Mouse (Mus musculus) forebrain, embryonic 14.5 days (tissue): ENCODE results near the gene Aox1. TPM values are rescaled to one million over a fixed set of nuclear protein-coding genes. Genes with fewer than 3 reads are reported as not detected.
A peak's percentile ranks its signal among the peaks of the same experiment; 100 is the strongest.

Experiments
- ATAC-seq: fragments of 200-750 bp; cut with Nextera tagmentation; 2 replicates; pipeline ENCODE4 v1.8.0; 2017; ENCODE audit warnings: mild to moderate bottlenecking, moderate library complexity
- DNase-seq: peaks from one replicate; pipeline ENCODE4 v3.0.0-alpha.2; 2015; ENCODE audit warnings: low spot score
- H3K27ac ChIP-seq: fragments of 300-500 bp; sonication (generic); 2 replicates; pipeline ENCODE4 v1.5.1; 2014; ENCODE audit warnings: low read depth, mild to moderate bottlenecking, control low read depth, low read length, moderate library complexity
- H3K27me3 ChIP-seq: fragments of 300-500 bp; sonication (generic); replicated peaks from 2 replicates; pipeline ENCODE4 v1.6.1; 2014; ENCODE audit warnings: low read length, control low read depth, mixed read lengths; ENCODE audit not compliant: control insufficient read depth, insufficient read depth
- H3K36me3 ChIP-seq: fragments of 300-500 bp; sonication (generic); 2 replicates; pipeline ENCODE4 v1.6.1; 2014; ENCODE audit warnings: low read length, control low read depth; ENCODE audit not compliant: control insufficient read depth, insufficient read depth
- H3K4me1 ChIP-seq: fragments of 300-500 bp; sonication (generic); 2 replicates; pipeline ENCODE4 v1.6.1; 2014; ENCODE audit warnings: antibody characterized with exemption, low read length, control low read depth; ENCODE audit not compliant: control insufficient read depth, insufficient read depth
- H3K4me2 ChIP-seq: fragments of 300-500 bp; sonication (generic); 2 replicates; pipeline ENCODE4 v1.6.1; 2014; ENCODE audit warnings: mild to moderate bottlenecking, control low read depth, low read length
- H3K4me3 ChIP-seq: fragments of 300-500 bp; sonication (generic); 2 replicates; pipeline ENCODE4 v1.5.1; 2014; ENCODE audit warnings: low read depth, low read length, control low read depth
- H3K9ac ChIP-seq: fragments of 300-500 bp; sonication (generic); 2 replicates; pipeline ENCODE4 v1.6.1; 2014; ENCODE audit warnings: mild to moderate bottlenecking, low read length, control low read depth, moderate library complexity
- H3K9me3 ChIP-seq: fragments of 300-500 bp; sonication (generic); replicated peaks from 2 replicates; pipeline ENCODE4 v1.6.1; 2016; ENCODE audit warnings: low read length, control low read depth, mixed read lengths; ENCODE audit not compliant: control insufficient read depth
- WGBS: fragments of 180-500 bp; shearing (Covaris S2); extraction: QIAGEN DNeasy Blood & Tissue Kit; methylation state at CpG from one replicate; pipeline ENCODE4 v1.1.7; 2014; 5-methylcytosine and 5-hydroxymethylcytosine counted together
- polyA plus RNA-seq: library from polyadenylated mRNA; unstranded; fragments of >200 nt; fragmentation: Nextera tagmentation; extraction: Ambion mirVana; gene quantifications from 2 replicates; pipeline ENCODE4 v1.2.1, GENCODE M21; 2014

Gene Aox1
- polyA plus RNA-seq, 1 experiment from 2014 or later = 0.08 TPM

DNA sequence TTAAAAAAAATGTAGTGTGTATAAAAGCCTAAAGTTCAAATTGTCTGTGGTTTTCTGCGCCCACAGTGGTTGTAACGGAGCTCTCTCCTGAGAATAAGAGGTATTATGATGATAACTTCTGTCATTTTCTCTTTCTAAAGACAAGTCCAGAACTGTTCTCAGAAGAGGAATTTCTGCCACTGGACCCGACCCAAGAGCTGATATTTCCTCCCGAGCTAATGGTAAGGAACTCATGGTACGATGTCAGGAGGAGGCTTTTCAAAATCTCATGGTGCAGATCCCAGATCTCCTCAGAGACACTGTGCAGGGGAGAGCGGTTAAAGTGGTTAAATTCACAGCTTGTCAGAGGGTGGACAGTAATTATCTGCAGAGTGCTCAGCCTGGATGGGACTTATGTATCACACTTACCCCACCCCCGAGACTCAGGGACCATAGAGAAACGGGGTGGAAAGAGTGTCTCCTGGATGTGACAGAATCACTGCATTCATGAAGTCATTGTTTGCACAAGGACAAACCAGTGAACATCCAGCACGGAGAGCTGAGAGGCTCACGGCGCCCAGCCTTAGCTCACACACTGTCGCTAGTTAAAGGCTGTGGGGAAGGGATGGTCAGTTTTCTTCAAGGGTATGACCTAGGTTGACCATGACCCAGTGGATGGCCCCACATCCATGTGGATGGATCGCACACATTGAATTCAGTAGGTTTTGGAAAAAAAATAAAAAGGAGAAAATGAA, 26.5 kb downstream of the Aox1 start:
- Histone ChIP-seq H3K9ac (no peak overlapping the region), H3K27me3 (no peaks in the 10 kb centered on the region)
- DNase-seq = no peak

GRCm38 (mm10) chr1:58056939-58057338, 27.2 kb downstream of the Aox1 start:
- Histone ChIP-seq H3K36me3 (no peaks in the 10 kb centered on the region), H3K9ac (no peak overlapping the region), H3K27me3 (no peaks in the 10 kb centered on the region), H3K4me2 (no peak overlapping the region), H3K9me3 (no peaks in the 10 kb centered on the region), H3K4me1 (no peaks in the 10 kb centered on the region), H3K4me3 (no peak overlapping the region), H3K27ac (no peak overlapping the region)
- ATAC-seq (no peak), DNase-seq (peak; percentile 24)
- 79% methylated on average over 11 of the region's 11 CpGs for WGBS

More for the DNA sequence above, 26.5 kb downstream of the Aox1 start:
- Histone ChIP-seq H3K27ac (no peak overlapping the region), H3K36me3 (no peaks in the 10 kb centered on the region), H3K4me3 (no peak overlapping the region), H3K4me2 (no peak overlapping the region), H3K4me1 (no peaks in the 10 kb centered on the region), H3K9me3 (no peaks in the 10 kb centered on the region)
- no peak; the same call in 1 of the 2 replicates for ATAC-seq
- 84% methylated on average over 13 of the region's 13 CpGs for WGBS

- Histone ChIP-seq H3K36me3 (no peaks in the 10 kb centered on the region), H3K4me3 (no peak overlapping the region), H3K9me3 (no peaks in the 10 kb centered on the region), H3K27ac (no peak overlapping the region), H3K27me3 (no peaks in the 10 kb centered on the region), H3K4me2 (no peak overlapping the region), H3K9ac (no peak overlapping the region), H3K4me1 (no peaks in the 10 kb centered on the region)
- DNase-seq (no peak), ATAC-seq (no peak)
- 92% methylated on average over 4 of the region's 4 CpGs for WGBS
Measured at GRCm38 (mm10) chr1:58058846-58059245, 29.1 kb downstream of the Aox1 start.

- no peaks in the 10 kb centered on the region for H3K4me1 ChIP-seq
- H3K36me3 ChIP-seq = no peaks in the 10 kb centered on the region
- ATAC-seq (no peak), DNase-seq (no peak)
- WGBS = 90% methylated on average over 7 of the region's 7 CpGs
- no peak overlapping the region for H3K9ac ChIP-seq
- H3K4me3 ChIP-seq = no peak overlapping the region
- H3K27ac ChIP-seq = no peak overlapping the region
- no peaks in the 10 kb centered on the region for H3K27me3 ChIP-seq
- H3K9me3 ChIP-seq = no peaks in the 10 kb centered on the region
- no peak overlapping the region for H3K4me2 ChIP-seq
Measured at GRCm38 (mm10) chr1:58062131-58062530, 32.4 kb downstream of the Aox1 start.

- 86% methylated on average over 5 of the region's 5 CpGs for WGBS
- ATAC-seq (no peak), DNase-seq (no peak)
- Histone ChIP-seq H3K4me1 (no peaks in the 10 kb centered on the region), H3K4me2 (no peak overlapping the region), H3K27ac (no peak overlapping the region), H3K36me3 (no peaks in the 10 kb centered on the region), H3K4me3 (no peak overlapping the region), H3K9me3 (no peaks in the 10 kb centered on the region), H3K27me3 (no peaks in the 10 kb centered on the region), H3K9ac (no peak overlapping the region)
Measured at GRCm38 (mm10) chr1:58065151-58065550, 35.4 kb downstream of the Aox1 start.

DNA sequence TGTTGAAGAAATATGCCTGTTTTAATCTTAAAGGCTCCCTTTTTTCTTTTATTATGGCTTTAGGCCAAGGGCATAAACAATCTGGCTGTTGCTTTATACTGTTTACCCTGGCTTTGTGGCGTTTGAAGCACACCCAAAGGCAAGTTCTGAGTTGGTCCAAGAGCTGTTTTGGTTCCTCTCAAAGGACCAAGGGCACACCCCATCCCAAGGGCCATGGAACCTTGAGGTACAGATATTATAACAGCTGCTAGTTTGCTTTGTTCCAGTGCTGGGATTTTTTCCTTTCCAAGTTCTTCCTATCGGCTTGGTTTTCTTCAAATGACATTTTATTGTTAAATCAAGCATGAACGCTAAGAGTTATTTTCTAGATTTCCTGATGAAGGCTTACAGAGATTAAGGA, 35.9 kb downstream of the Aox1 start:
- no peak for DNase-seq
- no peak for ATAC-seq

DNA sequence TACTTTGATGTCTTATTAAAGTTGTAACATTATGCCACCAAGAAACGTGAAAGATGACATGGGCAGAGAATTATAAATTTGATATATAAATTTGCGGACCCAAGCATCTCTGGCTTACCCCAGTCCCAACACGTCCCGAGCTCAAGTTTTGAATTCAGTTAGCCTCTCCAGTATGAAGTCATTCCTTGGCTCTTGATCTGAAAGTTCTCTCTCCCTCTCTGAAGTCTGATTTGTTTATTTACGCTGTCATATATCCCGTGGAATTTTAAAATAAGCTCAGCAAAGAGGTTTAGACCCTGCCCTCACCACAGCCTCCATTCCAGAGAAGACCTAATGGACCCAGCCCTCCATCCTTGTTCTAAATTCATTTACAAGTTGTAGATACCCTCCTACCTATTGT, 39.5 kb downstream of the Aox1 start:
- no peak for DNase-seq
- Histone ChIP-seq H3K9me3 (no peaks in the 10 kb centered on the region), H3K4me2 (no peak overlapping the region), H3K4me3 (no peak overlapping the region), H3K27me3 (no peaks in the 10 kb centered on the region), H3K9ac (no peak overlapping the region), H3K4me1 (no peaks in the 10 kb centered on the region), H3K27ac (no peak overlapping the region), H3K36me3 (no peaks in the 10 kb centered on the region)
- WGBS = 92% methylated on average over 6 of the region's 6 CpGs
- no peak for ATAC-seq

More for the DNA sequence above, 35.9 kb downstream of the Aox1 start:
- Histone ChIP-seq H3K36me3 (no peaks in the 10 kb centered on the region), H3K27me3 (no peaks in the 10 kb centered on the region), H3K4me1 (no peaks in the 10 kb centered on the region), H3K27ac (no peak overlapping the region), H3K9ac (no peak overlapping the region), H3K4me2 (no peak overlapping the region), H3K4me3 (no peak overlapping the region), H3K9me3 (no peaks in the 10 kb centered on the region)
- WGBS = 61% methylated on average over 3 of the region's 3 CpGs

DNA sequence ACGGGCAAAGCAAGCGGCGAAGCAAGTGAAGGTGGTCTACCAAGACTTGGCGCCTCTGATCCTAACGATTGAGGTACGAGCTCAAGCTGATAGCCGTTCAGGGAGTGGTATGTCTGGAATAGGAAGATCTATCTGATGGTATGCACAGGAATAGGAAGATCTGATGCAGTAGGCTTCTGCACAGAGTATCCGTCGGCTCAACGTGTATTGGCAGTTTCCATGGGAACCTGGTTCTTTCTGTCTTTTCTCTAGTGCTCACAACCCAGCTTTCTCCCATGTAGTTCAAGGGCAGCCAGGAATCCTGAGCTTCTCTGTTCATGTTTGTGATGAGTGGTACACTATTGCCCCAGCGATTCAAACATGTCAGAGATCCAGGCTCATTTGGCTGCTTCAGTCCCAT, 40.4 kb downstream of the Aox1 start:
- H3K27me3 ChIP-seq = no peaks in the 10 kb centered on the region
- 94% methylated on average over 11 of the region's 11 CpGs for WGBS
- H3K27ac ChIP-seq = no peak overlapping the region
- H3K4me3 ChIP-seq = no peak overlapping the region
- no peaks in the 10 kb centered on the region for H3K9me3 ChIP-seq
- ATAC-seq (no peak), DNase-seq (no peak)
- H3K9ac ChIP-seq = no peak overlapping the region
- H3K36me3 ChIP-seq = no peaks in the 10 kb centered on the region
- H3K4me2 ChIP-seq = no peak overlapping the region
- no peaks in the 10 kb centered on the region for H3K4me1 ChIP-seq

- Histone ChIP-seq H3K4me1 (no peaks in the 10 kb centered on the region), H3K9me3 (no peaks in the 10 kb centered on the region), H3K4me2 (no peak overlapping the region), H3K9ac (no peak overlapping the region), H3K36me3 (no peaks in the 10 kb centered on the region), H3K27ac (no peak overlapping the region), H3K4me3 (no peak overlapping the region), H3K27me3 (no peaks in the 10 kb centered on the region)
- ATAC-seq = no peak
- WGBS = 84% methylated on average over 9 of the region's 9 CpGs
- no peak for DNase-seq
Measured at GRCm38 (mm10) chr1:58071006-58071405, 41.3 kb downstream of the Aox1 start.
